Mouse (Mus musculus): ENCODE results near the gene Gltpd2.

The Gltpd2 gene

DNA sequence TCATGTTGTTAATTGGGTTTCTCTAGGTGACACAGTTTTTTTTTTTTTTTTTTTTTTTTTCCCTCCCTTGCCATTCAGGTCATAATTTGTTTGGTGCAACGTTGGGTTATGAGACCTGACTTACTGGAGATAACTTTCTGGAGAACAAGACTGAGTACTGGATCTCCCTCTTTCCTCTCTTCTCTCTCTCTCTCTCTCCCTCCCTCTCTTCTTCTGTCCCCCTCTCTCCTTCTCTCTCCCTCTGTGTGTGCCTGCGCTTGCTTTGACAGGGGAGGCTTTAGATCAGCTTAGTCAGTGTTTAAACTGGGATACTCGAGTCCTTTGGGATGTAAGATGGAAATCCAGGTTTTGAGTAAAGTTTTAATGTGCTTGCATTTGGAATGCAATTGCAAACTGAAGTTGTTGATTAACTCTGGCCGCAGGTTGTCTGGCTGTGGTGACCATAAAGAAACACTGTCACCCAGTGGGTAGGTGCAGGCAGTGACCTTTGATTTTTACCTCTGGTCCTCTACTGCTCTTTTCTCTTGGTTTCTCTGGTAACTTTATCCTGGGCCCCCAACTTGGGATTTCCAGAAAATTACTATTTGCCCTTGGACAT is 45.4 kb downstream of the Gltpd2 start:
- DNase-seq = no peak

- DNase-seq = no peak
Measured at GRCm38 (mm10) chr11:70566586-70566985, 47.6 kb downstream of the Gltpd2 start.

Measured in heart, adult 11 months (tissue).